Mouse (Mus musculus) cerebellum, adult 11-12 months (tissue): Measurements from ENCODE around the gene Diras2.

ENCODE experiments used
- DNase-seq: peaks from one replicate; pipeline ENCODE4 v3.0.0; 2022

Diras2 gene

DNA sequence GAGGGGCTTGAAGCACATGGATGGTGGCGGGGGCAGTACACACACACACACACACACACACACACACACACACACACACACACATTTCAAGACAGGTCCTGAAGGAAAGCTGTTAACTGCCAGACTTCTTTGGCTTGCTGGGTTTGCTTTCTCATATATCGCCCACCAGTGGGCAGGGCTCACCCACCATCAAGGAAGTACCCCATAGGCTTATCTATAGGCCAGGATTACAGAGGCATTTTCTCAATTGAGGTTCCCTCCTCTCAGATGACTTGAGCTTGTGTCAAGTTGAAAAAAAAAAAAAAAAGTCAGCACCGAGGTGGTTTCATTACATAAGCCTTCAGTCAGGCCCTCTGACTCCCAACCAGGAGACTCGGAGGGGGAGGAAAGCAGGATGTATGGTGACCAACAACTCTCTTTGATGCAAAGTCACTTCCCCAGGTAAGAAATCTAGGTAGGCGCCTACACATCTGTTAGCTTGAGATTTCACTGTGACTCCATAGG is 19.7 kb upstream of the Diras2 start:
- no peak for DNase-seq

DNA sequence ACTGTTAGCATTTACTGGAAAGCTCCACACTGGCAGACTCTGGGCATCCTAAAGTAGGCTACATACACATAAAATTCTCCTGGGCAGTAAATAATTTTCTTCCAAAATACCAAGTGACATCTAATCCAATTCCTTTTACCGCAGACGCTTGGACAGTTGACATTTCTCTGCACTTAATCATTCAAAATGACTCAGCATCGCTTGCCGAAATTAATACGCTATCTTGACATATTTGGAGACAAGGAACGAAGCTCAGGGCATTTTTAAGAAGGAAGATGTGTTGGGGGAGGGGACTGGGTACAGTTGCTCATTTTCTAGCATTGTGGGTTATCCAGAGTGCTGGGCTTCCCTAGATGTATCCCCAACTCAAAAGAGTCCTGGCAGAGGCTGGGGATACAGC is 15.2 kb upstream of the Diras2 start:
- no peak for DNase-seq

- DNase-seq, result no peak
Observed at GRCm38 (mm10) chr13:52542636-52543035, 11.6 kb upstream of the Diras2 start.

DNA sequence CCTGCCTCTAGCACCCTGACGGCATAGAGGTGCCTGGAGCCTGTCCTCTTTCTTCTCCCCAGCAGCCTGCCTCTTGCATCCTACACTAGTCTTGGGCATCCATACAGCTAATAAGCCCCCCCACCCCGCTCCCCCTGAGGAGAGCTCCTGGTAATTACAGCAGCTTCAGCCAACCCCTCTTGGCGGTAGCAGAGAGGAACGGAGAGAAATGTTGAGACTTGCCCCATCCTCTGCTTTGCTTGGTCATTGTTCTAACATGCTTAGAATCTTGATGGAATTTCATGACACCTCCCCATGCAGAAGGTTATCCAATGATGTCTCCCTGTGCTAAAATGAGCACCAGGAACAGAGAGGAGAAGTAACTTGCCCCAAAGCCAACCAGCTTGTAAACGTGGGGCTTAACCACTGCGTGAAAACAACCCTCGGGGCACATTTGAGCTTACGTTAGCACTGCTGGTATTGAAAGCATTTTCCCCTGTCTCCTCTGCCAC is 11.0 kb upstream of the Diras2 start:
- DNase-seq, result no peak

GRCm38 (mm10) chr13:52541385-52542035 is 10.4 kb upstream of the Diras2 start:
- no peak for DNase-seq

DNA sequence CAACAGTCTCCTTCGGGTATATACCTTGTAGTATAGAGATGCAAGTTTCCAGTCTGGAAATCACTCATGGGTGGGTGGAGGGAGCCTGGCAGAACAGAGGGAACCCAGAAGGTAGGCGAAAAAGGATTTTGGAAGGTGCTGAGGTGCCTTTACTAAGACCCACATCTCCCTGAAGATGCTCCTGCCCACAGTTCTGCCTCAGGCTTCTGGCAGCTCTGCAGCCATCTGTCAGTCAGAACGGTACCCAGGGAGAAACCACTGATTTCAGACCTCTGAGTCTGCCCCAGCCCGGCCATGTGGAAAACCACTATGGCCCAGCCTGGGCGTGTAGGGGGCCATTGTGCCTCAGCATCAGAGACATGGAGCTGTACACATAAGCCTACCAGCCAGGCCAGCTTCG is 8.4 kb upstream of the Diras2 start:
- no peak for DNase-seq

DNA sequence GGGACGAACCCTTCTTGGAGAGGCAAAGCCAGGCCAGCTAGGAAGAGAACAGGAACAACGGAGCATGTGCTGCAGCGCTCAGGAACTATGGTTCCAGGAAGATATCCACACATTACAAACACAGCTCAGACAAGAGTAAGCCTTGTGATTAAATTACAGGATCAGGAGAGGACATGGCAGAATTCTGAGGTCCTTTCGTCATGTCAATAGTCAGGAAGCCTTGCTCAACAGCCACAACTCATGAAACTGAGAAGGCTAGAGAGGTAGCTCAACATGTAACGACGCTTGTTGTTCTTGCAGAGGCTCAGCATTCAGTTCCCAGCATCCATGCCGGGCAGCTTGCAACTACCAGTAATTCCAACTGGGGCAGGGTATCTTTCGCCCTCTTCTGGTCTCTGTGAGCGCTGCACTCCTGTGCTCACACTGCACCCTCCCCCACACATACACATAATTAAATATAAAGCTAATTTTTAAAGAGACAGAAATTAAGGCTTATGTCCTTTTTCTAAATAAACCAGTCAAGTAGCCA is 7.6 kb upstream of the Diras2 start:
- no peak for DNase-seq

DNA sequence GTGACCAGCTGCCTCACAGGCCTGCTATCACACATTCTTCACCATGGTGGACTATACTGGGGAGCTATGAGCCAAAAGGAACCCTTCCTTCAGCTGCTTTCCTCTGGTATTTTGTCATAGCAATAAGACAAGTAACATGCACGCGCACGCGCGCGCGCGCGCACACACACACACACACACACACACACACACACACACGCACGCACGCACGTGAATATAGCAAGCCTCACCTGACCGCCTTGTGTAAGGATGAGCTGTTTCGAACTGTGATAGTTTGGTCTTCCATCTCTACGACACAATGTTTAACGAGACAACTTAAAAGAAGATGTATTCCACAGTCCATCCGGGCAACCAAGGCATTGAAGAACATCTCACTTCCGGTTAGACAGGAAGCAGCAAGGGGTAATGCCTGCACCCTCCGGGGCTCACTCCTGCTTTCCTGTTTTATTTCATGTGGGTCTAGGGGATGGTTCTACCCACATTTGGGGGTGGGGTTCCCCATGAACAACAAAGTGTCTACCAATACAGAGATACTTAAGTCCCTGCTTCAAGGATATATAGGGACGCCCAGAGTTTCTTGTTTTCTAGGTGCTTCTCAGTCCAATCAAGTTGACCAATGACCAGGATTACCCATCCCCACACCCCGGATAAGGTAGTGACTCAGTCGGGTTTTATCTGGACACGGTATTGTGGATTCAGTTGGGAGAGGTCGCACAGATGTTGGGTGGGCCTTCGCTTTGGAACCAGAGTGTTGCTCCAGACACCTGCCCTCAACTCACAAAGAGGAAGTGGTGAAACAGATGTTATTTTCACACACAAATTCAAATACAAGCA is 6.9 kb upstream of the Diras2 start:
- no peak for DNase-seq

DNA sequence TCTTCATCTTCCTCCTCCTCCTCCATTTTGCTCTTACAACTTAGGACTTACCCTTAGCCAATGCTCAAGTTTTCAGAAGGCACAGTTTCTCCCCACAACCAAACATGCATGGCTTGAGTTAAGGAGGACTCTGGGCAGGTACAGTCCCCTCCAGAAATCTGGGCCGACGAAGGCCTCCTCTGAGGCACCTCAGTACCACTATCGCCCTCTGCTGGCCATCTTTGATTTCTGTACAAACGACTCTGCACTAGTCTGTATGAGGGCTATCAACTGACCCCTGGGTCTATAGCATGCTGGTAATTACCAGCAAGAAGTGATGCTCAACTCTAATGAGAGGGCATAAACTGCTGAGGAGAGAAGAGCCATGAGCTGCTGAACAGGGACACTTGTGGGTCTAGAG is 4.5 kb upstream of the Diras2 start:
- peak; percentile 63 for DNase-seq

DNA sequence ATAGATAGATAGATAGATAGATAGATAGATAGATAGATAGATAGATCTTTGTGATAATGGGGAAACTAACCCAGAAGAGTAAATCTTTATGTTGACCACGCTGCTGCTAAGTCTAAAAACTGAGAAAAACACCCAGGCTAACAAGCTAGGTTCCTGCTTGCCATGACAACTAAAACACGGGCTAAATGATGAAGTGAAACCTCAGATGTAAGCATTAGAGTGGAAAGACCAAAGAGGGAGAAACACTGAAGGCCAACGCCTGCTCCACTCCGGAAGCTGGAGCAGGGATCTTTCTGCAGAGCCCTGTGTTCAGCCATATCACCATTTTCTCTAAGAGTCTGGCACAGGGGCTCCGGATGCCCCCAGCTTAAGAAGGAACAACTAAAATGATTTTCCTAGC is 2.6 kb upstream of the Diras2 start:
- no peak for DNase-seq

DNA sequence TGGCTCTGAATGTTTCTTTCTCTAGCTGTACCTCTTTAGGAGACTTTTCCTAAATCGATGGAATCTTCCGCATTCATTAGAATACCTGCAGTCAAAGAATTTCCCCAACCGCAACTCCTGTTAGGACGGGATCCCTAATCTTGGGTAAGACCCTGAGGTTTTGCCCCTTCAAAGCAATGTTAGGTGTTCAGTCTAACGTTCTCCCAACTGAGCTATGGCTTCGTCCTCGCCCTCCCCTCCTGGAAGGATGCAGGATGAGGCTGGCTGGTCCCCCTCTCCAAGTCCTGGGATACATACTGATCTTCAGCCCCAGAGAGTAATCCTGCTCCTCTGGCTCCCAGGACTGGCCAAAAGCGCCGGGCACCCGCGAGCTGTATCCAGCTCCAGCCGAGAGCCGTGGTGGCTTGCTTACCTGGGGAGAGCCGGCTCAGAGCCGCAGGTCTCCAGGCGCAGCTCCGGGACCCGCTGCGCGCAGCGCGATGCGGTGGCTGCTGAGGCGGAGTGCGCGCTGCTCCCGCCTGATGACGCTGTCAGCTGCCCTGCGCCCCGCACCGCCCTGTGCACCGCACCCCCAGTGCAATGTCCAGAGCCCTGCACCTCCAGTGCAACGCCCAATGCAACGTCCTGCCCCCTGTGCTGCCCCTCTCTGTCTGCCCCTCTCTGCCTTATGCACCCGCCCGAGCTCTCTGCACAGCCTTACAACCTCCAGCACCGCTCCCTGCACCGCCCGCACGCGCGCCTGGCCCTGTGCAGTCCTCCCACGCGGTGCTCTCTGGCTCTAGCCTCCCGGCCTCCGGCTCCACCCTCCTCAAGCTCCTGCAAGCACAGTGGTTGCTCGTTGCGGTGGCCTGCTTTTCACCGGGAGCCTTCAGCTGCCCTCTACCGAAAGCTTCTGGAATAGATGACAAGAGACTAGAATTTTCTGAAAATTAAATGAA is 802 bp downstream of the Diras2 start:
- peak; percentile 96 for DNase-seq

GRCm38 (mm10) chr13:52529188-52529972 is 1.7 kb downstream of the Diras2 start:
- DNase-seq, result no peak

DNA sequence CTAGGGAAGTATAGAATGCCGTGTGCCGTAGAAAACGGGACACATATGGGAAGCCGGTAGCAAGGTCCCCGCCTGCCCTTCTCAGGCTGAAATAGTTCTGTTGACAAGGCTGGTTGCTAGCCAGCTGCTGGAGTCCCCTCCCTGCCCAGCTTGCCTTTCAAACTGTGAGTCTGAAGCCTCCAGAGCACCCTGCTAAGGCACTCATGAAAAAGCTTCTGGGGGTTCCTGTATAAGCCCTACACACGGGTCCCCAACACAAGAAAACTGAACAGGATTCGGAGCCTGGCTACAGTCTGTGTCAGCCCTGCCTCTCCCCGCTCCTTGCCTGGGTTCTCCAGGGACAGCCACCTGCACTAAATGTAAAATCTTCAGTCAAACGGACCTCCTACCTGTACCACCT is 2.3 kb downstream of the Diras2 start:
- DNase-seq, result peak; percentile 55

DNA sequence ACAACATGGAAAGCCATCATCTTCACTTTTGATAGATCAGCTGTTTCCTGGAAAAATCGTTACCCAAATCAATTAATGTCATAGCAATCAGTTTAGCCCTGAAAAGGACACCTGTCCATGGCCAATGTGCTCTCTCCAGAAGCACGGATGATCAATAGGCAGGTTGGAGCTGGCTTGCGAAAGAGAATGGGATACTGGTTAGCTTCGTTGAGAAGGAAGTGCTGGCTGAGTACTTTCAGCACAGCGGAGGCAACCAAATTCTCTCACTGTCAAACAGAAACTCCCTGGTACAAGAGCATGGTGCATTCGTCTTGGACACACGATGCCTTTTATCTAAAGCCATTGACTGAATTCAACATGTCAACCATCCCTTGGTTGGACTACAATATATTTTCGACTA is 2.8 kb downstream of the Diras2 start:
- DNase-seq, result no peak

DNA sequence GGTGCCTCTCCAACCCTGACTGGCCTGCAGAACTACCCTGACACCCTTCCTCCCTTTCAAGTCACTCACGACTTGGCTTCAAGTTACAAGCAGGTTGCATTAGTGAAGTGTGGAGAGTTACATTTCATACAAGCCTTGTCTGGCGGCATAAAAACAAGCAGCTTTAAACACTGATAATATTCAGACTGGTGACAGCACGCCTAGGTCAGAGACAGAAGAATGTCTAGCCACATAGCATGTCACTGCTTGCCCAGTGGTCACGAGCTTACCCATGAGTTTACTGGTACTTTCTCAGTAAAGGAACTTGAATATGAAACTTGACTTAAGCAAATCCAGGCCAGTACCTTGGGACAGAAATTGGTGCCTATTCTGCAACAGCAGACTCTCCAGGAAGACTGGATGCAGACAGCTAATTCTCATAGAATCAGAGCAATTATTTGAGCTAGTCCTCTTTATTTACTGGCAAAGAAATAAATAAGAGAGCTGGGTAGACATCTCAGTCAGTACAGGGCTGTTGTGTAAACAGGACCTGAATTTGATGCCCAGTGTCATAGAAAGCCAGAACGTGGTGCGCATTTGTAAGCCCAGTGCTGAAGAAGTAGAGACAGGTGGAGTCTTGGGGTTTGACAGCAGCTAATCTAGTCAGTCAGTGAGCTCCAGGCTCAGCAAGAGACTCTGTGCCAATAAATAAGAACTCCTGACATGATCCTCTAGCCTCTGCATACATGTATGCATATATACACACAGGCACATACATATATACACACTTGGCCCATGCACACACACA is 4.6 kb downstream of the Diras2 start:
- no peak for DNase-seq

GRCm38 (mm10) chr13:52524313-52524712 is 6.8 kb downstream of the Diras2 start:
- DNase-seq, result no peak

DNA sequence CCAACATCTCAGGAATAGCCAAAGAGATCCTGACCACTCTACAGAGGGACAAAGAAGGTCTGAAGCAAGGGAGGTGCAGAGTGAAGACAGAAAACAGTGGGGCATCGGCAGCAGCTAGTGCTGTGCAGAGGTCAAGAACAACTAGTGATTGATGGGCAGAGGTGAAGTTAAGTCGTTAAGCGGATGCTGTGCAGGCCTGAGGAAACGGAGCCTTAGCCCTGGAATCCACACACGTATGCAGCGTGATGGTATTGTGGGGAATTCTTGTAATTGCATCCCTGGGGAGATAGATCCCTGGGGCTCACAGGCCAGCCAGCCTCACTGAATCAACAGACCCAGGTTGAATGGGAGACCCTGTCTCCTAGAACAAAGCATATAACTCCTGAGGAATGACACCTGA is 9.9 kb downstream of the Diras2 start:
- no peak for DNase-seq

DNA sequence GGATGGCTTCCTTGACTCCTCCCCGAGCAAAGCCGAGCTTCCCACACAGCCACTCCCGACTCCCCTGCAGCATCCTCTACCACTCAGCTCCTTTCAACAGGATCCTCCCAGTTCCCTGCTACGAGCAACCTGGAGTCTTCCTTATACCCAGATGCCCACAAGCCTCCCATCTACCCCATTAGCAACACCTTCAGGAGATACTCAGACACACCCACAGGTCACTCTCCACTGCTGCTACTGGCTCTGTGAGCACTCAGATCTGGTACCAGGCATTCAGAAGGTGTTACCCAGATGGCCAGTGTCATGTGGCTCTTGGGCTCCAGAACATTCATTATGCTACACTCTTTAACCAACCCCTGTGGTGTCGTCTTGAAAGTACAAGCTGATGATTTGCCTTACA is 11.7 kb downstream of the Diras2 start:
- DNase-seq, result peak; percentile 57

- peak; percentile 60 for DNase-seq
Observed at GRCm38 (mm10) chr13:52518377-52518776, 12.7 kb downstream of the Diras2 start.

DNA sequence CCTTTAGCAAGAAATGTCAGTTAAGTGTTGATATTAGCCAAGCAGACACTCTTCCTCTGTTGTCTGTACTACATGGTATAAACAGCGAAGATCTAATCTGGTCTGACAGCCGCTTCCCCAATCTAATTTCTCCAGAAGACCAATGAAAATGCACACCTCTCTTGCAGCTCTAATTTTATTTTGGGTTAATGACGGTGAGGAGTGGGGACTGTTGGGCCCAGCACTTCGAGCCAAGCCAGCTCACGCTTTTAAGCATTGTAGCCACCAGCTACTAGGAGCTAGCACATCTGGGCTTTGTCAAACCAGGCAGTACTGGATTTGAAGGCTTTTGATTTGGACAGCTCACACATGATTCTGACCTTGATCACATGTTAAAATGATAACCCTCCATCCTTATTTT is 14.1 kb downstream of the Diras2 start:
- DNase-seq, result no peak

GRCm38 (mm10) chr13:52516561-52516960 is 14.5 kb downstream of the Diras2 start:
- DNase-seq, result no peak
